Mouse (Mus musculus) CH12.LX (cell line): ENCODE data around the gene Galk1. TPM values are rescaled to one million over a fixed set of nuclear protein-coding genes. Genes with fewer than 3 reads are reported as not detected.

ENCODE experiments used
- DNase-seq: peaks from one replicate; pipeline ENCODE4 v3.0.0-alpha.2; 2013; ENCODE audit errors: extremely low read depth
- H3K27ac ChIP-seq: 2 replicates; pipeline ENCODE4 v1.5.1; 2012; ENCODE audit warnings: low read depth, mild to moderate bottlenecking, control low read depth, moderate library complexity; ENCODE audit not compliant: insufficient read depth
- H3K27me3 ChIP-seq: replicated peaks from 2 replicates; pipeline ENCODE3; 2012; ENCODE audit warnings: inconsistent platforms
- H3K36me3 ChIP-seq, 2 experiments: replicated peaks in 1 of 2; 2 replicates each; pipeline versions ENCODE3 to v1.6.1; 2012; ENCODE audit warnings: inconsistent platforms in 1 of 2, low read length in 1 of 2, mild to moderate bottlenecking in 1 of 2, mixed read lengths in 1 of 2, moderate library complexity in 1 of 2; ENCODE audit not compliant: control insufficient read depth in 1 of 2, insufficient read depth in 1 of 2
- H3K4me1 ChIP-seq, 2 experiments: 2 replicates each; pipeline ENCODE4 v1.6.1; 2012; ENCODE audit warnings: inconsistent platforms in 1 of 2, moderate library complexity in 1 of 2; ENCODE audit not compliant: insufficient read depth in 2 of 2, control insufficient read depth in 1 of 2
- H3K4me2 ChIP-seq: 2 replicates; pipeline ENCODE4 v1.6.1; 2012; ENCODE audit warnings: low read depth, mild to moderate bottlenecking, control low read depth; ENCODE audit not compliant: poor library complexity, insufficient read depth, severe bottlenecking
- H3K4me3 ChIP-seq, 3 experiments: fragments of 150-350 bp in 1 of 3; sonication (generic) in 1 of 3; replicated peaks in 1 of 3; 2 replicates each; pipeline versions ENCODE3 to v1.5.1; 2011 to 2012; ENCODE audit warnings: low read depth in 2 of 3, low read length in 2 of 3, mild to moderate bottlenecking in 2 of 3, moderate library complexity in 2 of 3, control low read depth in 1 of 3, improper control_type of control experiment in 1 of 3, inconsistent platforms in 1 of 3, mixed read lengths in 1 of 3; ENCODE audit not compliant: poor library complexity in 1 of 3
- H3K79me2 ChIP-seq: replicated peaks from 2 replicates; pipeline ENCODE4 v1.6.1; 2012; ENCODE audit warnings: mild to moderate bottlenecking, moderate library complexity; ENCODE audit not compliant: control insufficient read depth, poor library complexity, insufficient read depth, severe bottlenecking; ENCODE audit errors: extremely low read depth
- H3K9ac ChIP-seq: 2 replicates; pipeline ENCODE4 v1.6.1; 2012; ENCODE audit warnings: low read depth, mild to moderate bottlenecking, control low read depth, moderate library complexity; ENCODE audit not compliant: insufficient read depth
- H3K9me3 ChIP-seq: replicated peaks from 2 replicates; pipeline ENCODE3; 2012; ENCODE audit warnings: low read length, inconsistent platforms, mixed read lengths
- BHLHE40 ChIP-seq: IDR thresholded peaks from 2 replicates; pipeline ENCODE4 v1.6.1; 2011; ENCODE audit warnings: mild to moderate bottlenecking, low read depth, low read length, improper control_type of control experiment
- CHD1 ChIP-seq: IDR thresholded peaks from 2 replicates; pipeline ENCODE4 v1.6.1; 2012; ENCODE audit warnings: low read depth, low read length, improper control_type of control experiment, inconsistent platforms
- CHD2 ChIP-seq: IDR thresholded peaks from 2 replicates; pipeline ENCODE4 v1.6.1; 2011; ENCODE audit warnings: low read length, improper control_type of control experiment
- EP300 ChIP-seq: IDR thresholded peaks from 2 replicates; pipeline ENCODE4 v1.6.1; 2011; ENCODE audit warnings: low read length, improper control_type of control experiment
- ETS1 ChIP-seq: conservative IDR thresholded peaks from 2 replicates; pipeline ENCODE4 v1.6.1; 2012; ENCODE audit warnings: low read depth, mild to moderate bottlenecking, inconsistent platforms, low read length, improper control_type of control experiment, moderate library complexity
- MAFK ChIP-seq: IDR thresholded peaks from 2 replicates; pipeline ENCODE4 v1.6.1; 2011; ENCODE audit warnings: low read length, improper control_type of control experiment; ENCODE audit not compliant: insufficient replicate concordance
- MAZ ChIP-seq: IDR thresholded peaks from 2 replicates; pipeline ENCODE4 v1.6.1; 2012; ENCODE audit warnings: low read depth, mild to moderate bottlenecking, inconsistent platforms, low read length, improper control_type of control experiment, moderate library complexity
- MEF2A ChIP-seq: IDR thresholded peaks from 2 replicates; pipeline ENCODE4 v1.6.1; 2014; ENCODE audit warnings: low read depth, mild to moderate bottlenecking, inconsistent platforms, low read length, improper control_type of control experiment, borderline replicate concordance
- NRF1 ChIP-seq: IDR thresholded peaks from 2 replicates; pipeline ENCODE4 v1.6.1; 2014; ENCODE audit warnings: low read depth, mild to moderate bottlenecking, inconsistent platforms, low read length, improper control_type of control experiment, moderate library complexity
- RAD21 ChIP-seq: IDR thresholded peaks from 2 replicates; pipeline ENCODE4 v1.6.1; 2011; ENCODE audit warnings: low read depth, mild to moderate bottlenecking, low read length, improper control_type of control experiment, moderate library complexity
- RCOR1 ChIP-seq: conservative IDR thresholded peaks from 2 replicates; pipeline ENCODE4 v1.6.1; 2012; ENCODE audit warnings: low read depth, mild to moderate bottlenecking, inconsistent platforms, low read length, improper control_type of control experiment
- SIN3A ChIP-seq: IDR thresholded peaks from 2 replicates; pipeline ENCODE4 v1.6.1; 2012; ENCODE audit warnings: low read length, improper control_type of control experiment, inconsistent platforms
- SMC3 ChIP-seq: IDR thresholded peaks from 2 replicates; pipeline ENCODE4 v1.6.1; 2011; ENCODE audit warnings: low read depth, low read length, improper control_type of control experiment
- TBP ChIP-seq: conservative IDR thresholded peaks from 2 replicates; pipeline ENCODE4 v1.6.1; 2011; ENCODE audit warnings: low read depth, low read length, improper control_type of control experiment
- USF1 ChIP-seq: IDR thresholded peaks from 2 replicates; pipeline ENCODE4 v1.6.1; 2014; ENCODE audit warnings: low read depth, mild to moderate bottlenecking, inconsistent platforms, low read length, improper control_type of control experiment
- ZC3H11A ChIP-seq: IDR thresholded peaks from 2 replicates; pipeline ENCODE4 v1.6.1; 2012; ENCODE audit warnings: low read depth, mild to moderate bottlenecking, inconsistent platforms, low read length, improper control_type of control experiment
- ZKSCAN1 ChIP-seq: IDR thresholded peaks from 2 replicates; pipeline ENCODE4 v1.6.1; 2012; ENCODE audit warnings: low read depth, inconsistent platforms, low read length, improper control_type of control experiment, borderline replicate concordance
- ZMIZ1 ChIP-seq: IDR thresholded peaks from 2 replicates; pipeline ENCODE4 v1.6.1; 2012; ENCODE audit warnings: low read depth, mild to moderate bottlenecking, inconsistent platforms, low read length, improper control_type of control experiment
- ZNF384 ChIP-seq: IDR thresholded peaks from 2 replicates; pipeline ENCODE4 v1.6.1; 2012; ENCODE audit warnings: low read depth, low read length, improper control_type of control experiment, inconsistent platforms
- dilution Hi-C: fragments of 300-500 bp; cut with MboI; formaldehyde crosslinking; loops from 2 replicates; pipeline ENCODE4 v1.14.3; 2020; ENCODE audit warnings: low sequenced_read_pairs; ENCODE audit not compliant: extremely low pct_unique_long_range_greater_than_20kb, extremely low pct_ligation_motif_present
- in situ Hi-C: fragments of 300-500 bp; cut with MboI; formaldehyde crosslinking; loops from 3 replicates; pipeline ENCODE4 v1.14.3; 2019; ENCODE audit warnings: low sequenced_read_pairs, low pct_ligation_motif_present, low pct_unique_long_range_greater_than_20kb, mixed read lengths
- polyA plus RNA-seq: library from polyadenylated mRNA; unstranded; fragments of >175 nt; gene quantifications from 2 replicates; pipeline ENCODE4 v1.2.1, GENCODE M21; 2012; ENCODE audit warnings: low read depth; ENCODE audit not compliant: insufficient read length
- total RNA-seq, 2 experiments: library from RNA; depleted of rRNA; stranded (reverse); fragments of 300-350 nt in 1 of 2; fragments of >200 nt in 1 of 2; gene quantifications; 2 replicates each; pipeline ENCODE4 v1.2.3; 2012 to 2014

Galk1 gene
- total and polyA plus RNA-seq, 3 experiments: 263 to 413 (median 293) TPM

- H3K9ac ChIP-seq: no peak within 1 kb of the TSS
- no peak within 1 kb of the TSS for H3K4me2 ChIP-seq
- peaks cover 34% of the 10 kb centered on the region for H3K79me2 ChIP-seq
- no peak within 1 kb of the TSS for H3K27ac ChIP-seq
- peaks cover 18% of the 10 kb centered on the region for H3K27me3 ChIP-seq
- peaks cover 5 to 33% of the 10 kb centered on the region in 2 experiments; a peak in 3 of 4 replicates for H3K4me1 ChIP-seq
- no peak within 1 kb of the TSS for H3K4me3 ChIP-seq
- in situ Hi-C loops: no loop called here
- no peak for DNase-seq
- no peak for TF ChIP-seq MAZ
- TF ChIP-seq MEF2A: 0 out of 2 replicates have a peak, but pooled peaks have one; percentile 21
- TF ChIP-seq RAD21: no peak
- no peaks in the 10 kb centered on the region for H3K9me3 ChIP-seq
- H3K36me3 ChIP-seq: peaks cover 5 to 10% of the 10 kb centered on the region in 2 experiments
- dilution Hi-C loops: no loop called here
Observed at GRCm38 (mm10) chr11:116027756-116028155, 15.2 kb upstream of the Galk1 start, which contains the start of gene H3f3b. Gene H3f3b (minus strand): TSS chr11:116027962.

GRCm38 (mm10) chr11:116025056-116025845 lies 12.7 kb upstream of the Galk1 start:
- dilution Hi-C loops (no loop called here), in situ Hi-C loops (no loop called here)
- peaks cover 17 to 23% of the 10 kb centered on the region in 2 experiments for H3K36me3 ChIP-seq
- TF ChIP-seq CHD2 (no peak), RCOR1 (no peak), ZNF384 (no peak), MAFK (no peak), SIN3A (no peak), RAD21 (no peak), ZC3H11A (no peak), SMC3 (no peak), NRF1 (no peak), USF1 (no peak), ZMIZ1 (no peak), BHLHE40 (no peak), EP300 (no peak), ETS1 (no peak), ZKSCAN1 (no peak), CHD1 (no peak), TBP (no peak)
- no peak overlapping the region for H3K27ac ChIP-seq
- no peak for DNase-seq
- no peak overlapping the region for H3K4me3 ChIP-seq
- H3K27me3 ChIP-seq: peaks cover 18% of the 10 kb centered on the region
- no peaks in the 10 kb centered on the region for H3K9me3 ChIP-seq
- peaks cover 5 to 35% of the 10 kb centered on the region in 2 experiments; a peak in 3 of 4 replicates for H3K4me1 ChIP-seq
- no peak overlapping the region for H3K9ac ChIP-seq
- H3K79me2 ChIP-seq: peaks cover 11% of the 10 kb centered on the region
- H3K4me2 ChIP-seq: no peak overlapping the region
